Mouse (Mus musculus) thymus, postnatal 4 days (tissue): ENCODE data around the gene Cdh19.

Experiments
- DNase-seq: peaks from one replicate; pipeline ENCODE4 v3.0.0; 2021

Cdh19 gene

DNA sequence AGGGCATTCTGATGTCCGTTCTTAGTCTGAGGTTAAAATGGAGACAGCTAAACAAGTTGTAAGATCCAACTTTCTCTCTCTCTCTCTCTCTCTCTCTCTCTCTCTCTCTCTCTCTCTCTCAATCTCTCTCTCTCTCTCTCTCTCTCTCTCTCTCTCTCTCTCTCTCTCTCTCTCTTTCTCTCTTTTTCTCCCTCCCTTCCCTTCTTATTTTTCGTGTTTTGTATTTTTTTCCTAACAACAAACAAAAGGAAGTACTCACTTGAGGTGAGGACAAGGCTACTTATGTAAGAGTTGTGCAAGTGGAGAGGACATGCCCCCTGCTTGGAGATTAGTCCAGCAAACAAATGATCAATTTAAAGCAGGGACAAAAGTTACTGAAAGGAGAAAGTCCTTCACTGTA is at the start of gene Cdh19:
Gene Cdh19, minus strand, starts transcription at position 101 of the 400 bp plus-strand sequence.
- DNase-seq: no peak

DNA sequence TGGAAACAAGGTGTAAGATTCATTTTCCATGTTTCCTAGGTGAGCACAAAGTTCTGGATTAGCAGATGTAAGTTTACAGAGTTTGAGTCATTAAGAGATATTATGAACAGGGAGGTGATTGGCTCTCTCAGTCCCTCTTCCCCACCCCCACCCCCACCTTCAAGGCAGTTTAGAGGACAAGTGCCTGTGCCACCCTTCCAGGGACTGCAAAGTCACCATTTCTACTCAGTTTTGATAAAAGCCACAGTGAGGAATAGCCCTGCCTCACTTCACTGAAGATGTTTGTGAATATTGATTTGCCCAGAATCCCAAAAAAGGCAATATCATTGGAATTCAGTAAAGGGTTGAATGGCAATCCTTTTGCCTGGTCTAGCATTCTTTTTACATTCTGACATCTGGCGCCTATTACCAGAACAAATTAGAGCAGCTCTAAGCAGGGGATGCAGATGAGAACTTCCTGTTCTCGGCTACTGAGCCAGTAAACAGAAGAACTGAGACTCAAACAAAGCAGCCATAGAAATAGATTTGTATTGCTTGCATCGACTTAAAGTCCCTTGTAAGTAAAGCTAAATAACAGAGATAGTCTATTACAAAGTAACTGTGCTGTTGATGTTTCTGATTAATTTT is 43.2 kb upstream of the Cdh19 start:
- no peak for DNase-seq

DNA sequence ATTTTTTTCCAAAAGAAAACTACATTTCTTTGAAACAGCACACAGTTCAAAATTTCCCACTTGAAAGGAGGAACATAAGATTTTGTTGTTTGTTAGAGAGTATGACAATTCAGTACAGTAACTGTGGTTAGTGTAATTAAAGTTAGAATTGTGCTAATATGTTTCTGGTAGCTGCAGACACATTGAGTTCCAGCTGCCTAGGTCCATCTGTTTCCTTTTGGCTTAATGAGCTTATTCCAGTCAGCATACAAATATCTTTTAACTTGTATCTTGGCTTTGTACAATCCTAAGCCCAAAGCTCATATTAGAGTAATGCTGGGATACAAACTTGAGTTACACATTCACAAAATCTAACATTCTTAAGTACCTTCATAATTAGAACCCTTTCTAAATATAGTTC is 40.3 kb upstream of the Cdh19 start:
- no peak for DNase-seq

DNA sequence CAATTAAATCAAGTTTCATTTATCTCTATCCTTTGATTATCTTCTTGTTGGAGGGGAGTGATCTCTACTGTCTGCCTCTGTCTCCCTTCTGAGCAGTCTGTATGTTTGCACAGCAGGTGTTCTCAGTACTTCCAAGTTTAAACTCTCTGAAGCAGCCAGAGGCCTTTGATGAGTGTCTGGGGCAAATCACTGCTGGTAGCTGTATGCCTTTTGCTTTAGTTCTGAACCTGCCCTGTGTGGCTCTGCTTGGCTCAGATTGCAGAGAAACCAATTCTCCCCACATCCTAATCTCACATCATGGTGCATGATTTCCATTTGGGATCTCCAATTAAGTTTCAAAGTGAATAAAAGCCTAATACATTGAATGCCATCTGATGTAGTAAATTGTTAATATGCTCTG is 12.4 kb upstream of the Cdh19 start:
- DNase-seq: no peak

DNA sequence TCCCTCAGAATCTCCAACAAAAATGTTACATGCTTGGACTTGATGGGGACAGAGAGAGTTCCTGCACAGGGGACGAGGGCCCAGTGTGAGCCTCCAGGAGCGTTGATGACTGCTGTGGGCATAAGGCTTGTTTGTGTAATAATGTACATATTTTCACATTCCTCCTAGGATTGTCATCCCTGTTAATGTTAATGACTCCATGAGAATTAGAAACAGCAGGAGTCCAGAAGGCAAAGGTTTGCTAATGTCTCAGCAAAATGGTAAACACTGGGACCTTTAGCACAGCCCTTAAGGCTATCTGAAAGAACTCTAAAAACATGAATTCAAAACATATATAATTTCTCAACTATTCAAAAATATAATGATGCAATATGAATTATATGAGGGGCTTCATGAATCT is 8.2 kb downstream of the Cdh19 start:
- no peak for DNase-seq

DNA sequence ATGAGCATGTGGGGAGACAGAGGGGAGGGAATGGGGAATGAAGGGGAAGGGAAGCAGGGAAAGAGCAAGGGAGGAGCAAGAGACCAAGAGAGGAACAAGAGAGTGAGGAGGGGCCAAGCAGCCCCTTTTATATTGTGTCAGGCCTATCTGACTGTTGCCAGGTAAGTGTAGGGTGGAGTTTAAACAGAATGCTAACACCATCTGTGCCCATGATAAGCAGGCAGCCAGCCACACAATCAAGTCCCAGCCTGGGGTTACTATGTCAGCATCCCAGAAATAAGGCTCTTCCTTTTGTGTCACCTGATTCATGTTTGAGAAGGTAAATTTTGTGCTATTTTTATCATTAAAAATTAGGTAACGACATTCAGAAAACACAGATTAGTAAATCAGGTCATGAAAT is 67.6 kb downstream of the Cdh19 start:
- DNase-seq: no peak

DNA sequence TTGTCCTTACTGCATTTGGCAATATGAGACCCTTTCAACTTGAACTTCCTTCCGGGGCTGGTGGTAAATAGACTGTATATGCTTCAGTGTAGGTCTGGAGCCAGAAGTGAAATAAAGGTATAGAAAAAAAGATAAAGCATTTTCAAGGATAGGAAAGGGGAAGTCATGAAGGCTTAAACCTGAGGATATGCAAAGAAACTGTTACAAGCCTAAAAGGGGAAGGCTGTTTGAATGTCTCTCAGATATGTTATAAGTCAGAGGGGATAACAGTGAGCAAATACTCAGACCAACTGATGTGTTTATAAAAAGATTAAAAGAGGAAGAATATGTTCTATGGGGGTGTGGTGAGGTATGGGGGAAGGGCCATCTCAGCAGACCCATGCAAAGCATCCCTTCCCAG is 68.2 kb downstream of the Cdh19 start:
- DNase-seq: no peak

DNA sequence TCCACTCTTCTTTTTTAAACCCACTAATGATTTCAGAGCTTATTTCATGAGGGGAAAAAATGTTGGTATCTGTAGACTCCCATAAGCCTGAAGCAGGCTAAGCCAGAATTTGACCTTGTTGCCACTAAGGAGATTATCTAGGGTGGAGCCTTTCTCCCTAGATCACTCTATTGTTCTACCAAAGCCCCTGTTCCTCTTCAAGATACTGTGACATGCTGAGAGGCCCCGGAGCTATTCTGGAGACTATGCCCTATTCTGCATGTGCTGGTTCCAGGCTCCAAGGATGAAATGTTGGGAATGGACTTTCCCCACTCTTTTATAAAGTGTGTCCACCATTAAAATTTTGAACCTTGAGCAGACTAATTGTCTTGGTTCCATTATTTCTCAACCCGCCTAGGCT is 73.1 kb downstream of the Cdh19 start:
- DNase-seq: no peak
